ENCODE assay signal across 22 mouse cellular contexts in genomic region chr12:112412351-112412697, GRCm38 (mm10).
"Had no signal": no experiment of that assay in that cellular context is flagged by ENCODE, and none has a peak within 500 bp of the region (broad histone marks: within the 10 kb centered on the region; RNA-seq: fewer than 3 reads in every experiment).

No protein-coding gene starts in this region.

- ATAC-seq: liver, postnatal 0 days; lung, postnatal 0 days had no signal

- H3K9me3 ChIP-seq: kidney, embryonic 15.5 days; limb, embryonic 12.5 days; limb, embryonic 15.5 days; megakaryocyte, embryonic 14.5 days; neural tube, embryonic 12.5 days; neural tube, embryonic 15.5 days had no signal

- H3K27ac ChIP-seq: kidney, embryonic 15.5 days; limb, embryonic 12.5 days; limb, embryonic 15.5 days; liver, embryonic 14.5 days; neural tube, embryonic 12.5 days; neural tube, embryonic 15.5 days; stomach, postnatal 0 days had no signal

- DNase-seq: kidney, adult 11 months; kidney, adult 8-10 months; kidney, postnatal 10 days; kidney, postnatal 36 days; left cerebral cortex, postnatal 4 days; liver, postnatal 0 days; lung, postnatal 36 days; right cerebral cortex, adult 18-20 months; right cerebral cortex, postnatal 14 days; right cerebral cortex, postnatal 4 days; thymus, adult 2 months had no signal

- H3K4me2 ChIP-seq: limb, embryonic 15.5 days; liver, embryonic 11.5 days; neural tube, embryonic 12.5 days; neural tube, embryonic 15.5 days had no signal

- H3K4me3 ChIP-seq: kidney, embryonic 15.5 days; limb, embryonic 12.5 days; limb, embryonic 15.5 days; megakaryocyte, embryonic 14.5 days; neural tube, embryonic 12.5 days; neural tube, embryonic 15.5 days had no signal

- H3K9ac ChIP-seq: kidney, embryonic 15.5 days; limb, embryonic 12.5 days; limb, embryonic 15.5 days; liver, embryonic 14.5 days; liver, postnatal 0 days; lung, embryonic 14.5 days; neural tube, embryonic 12.5 days; neural tube, embryonic 15.5 days had no signal

- H3K36me3 ChIP-seq: kidney, embryonic 15.5 days; limb, embryonic 12.5 days; limb, embryonic 15.5 days; neural tube, embryonic 12.5 days; neural tube, embryonic 15.5 days had no signal
